30 mouse cellular contexts compared by ENCODE assay signal in genomic region chr4:84662228-84663065, GRCm38 (mm10).
"Had no signal": no experiment of that assay in that cellular context is flagged by ENCODE, and none has a peak within 500 bp of the region (broad histone marks: within the 10 kb centered on the region; RNA-seq: fewer than 3 reads in every experiment).

No protein-coding gene starts in this region.

- H3K9ac ChIP-seq: heart, embryonic 13.5 days; heart, embryonic 15.5 days; hindbrain, embryonic 12.5 days; hindbrain, embryonic 14.5 days; kidney, embryonic 15.5 days; limb, embryonic 12.5 days; liver, embryonic 13.5 days; liver, embryonic 15.5 days; liver, postnatal 0 days had no signal

- H3K4me2 ChIP-seq: heart, embryonic 11.5 days; heart, embryonic 13.5 days; heart, embryonic 15.5 days; hindbrain, embryonic 12.5 days; hindbrain, embryonic 14.5 days; kidney, embryonic 15.5 days; limb, embryonic 12.5 days; liver, embryonic 11.5 days; liver, embryonic 13.5 days; liver, embryonic 15.5 days had no signal

- H3K27me3 ChIP-seq: heart, embryonic 13.5 days; heart, embryonic 15.5 days; kidney, embryonic 15.5 days; limb, embryonic 12.5 days; liver, embryonic 13.5 days; liver, embryonic 15.5 days had no signal

- H3K4me3 ChIP-seq: gastrocnemius, adult 2 months; heart, adult 2 months; heart, embryonic 13.5 days; heart, embryonic 15.5 days; hindbrain, embryonic 10.5 days; hindbrain, embryonic 12.5 days; kidney, embryonic 15.5 days; left cerebral cortex, adult 2 months; limb, embryonic 10.5 days; limb, embryonic 12.5 days; liver, embryonic 13.5 days; liver, embryonic 15.5 days had no signal

- H3K27ac ChIP-seq: gastrocnemius, adult 2 months; heart, adult 2 months; heart, embryonic 13.5 days; heart, embryonic 15.5 days; hindbrain, embryonic 10.5 days; hindbrain, embryonic 12.5 days; hindbrain, embryonic 14.5 days; kidney, embryonic 15.5 days; kidney, postnatal 0 days; left cerebral cortex, adult 2 months; limb, embryonic 10.5 days; limb, embryonic 12.5 days; liver, embryonic 13.5 days; liver, embryonic 15.5 days had no signal

- H3K36me3 ChIP-seq: heart, embryonic 13.5 days; heart, embryonic 15.5 days; hindbrain, embryonic 10.5 days; hindbrain, embryonic 12.5 days; kidney, embryonic 15.5 days; limb, embryonic 10.5 days; limb, embryonic 12.5 days; liver, embryonic 13.5 days; liver, embryonic 15.5 days had no signal

- ATAC-seq: hindbrain, embryonic 16.5 days; intestine, embryonic 16.5 days; liver, postnatal 0 days had no signal

- H3K9me3 ChIP-seq: heart, embryonic 13.5 days; heart, embryonic 15.5 days; hindbrain, embryonic 10.5 days; hindbrain, embryonic 12.5 days; kidney, embryonic 15.5 days; limb, embryonic 10.5 days; limb, embryonic 12.5 days; liver, embryonic 13.5 days; liver, embryonic 15.5 days had no signal

- H3K4me1 ChIP-seq: heart, embryonic 13.5 days; heart, embryonic 15.5 days; hindbrain, embryonic 10.5 days; hindbrain, embryonic 12.5 days; kidney, embryonic 15.5 days; limb, embryonic 10.5 days; limb, embryonic 12.5 days; liver, embryonic 13.5 days; liver, embryonic 15.5 days had no signal

- DNase-seq: gastrocnemius, adult 2 months; gastrocnemius, postnatal 10 days; gastrocnemius, postnatal 25 days; heart, adult 11 months; heart, adult 2 months; heart, postnatal 14 days; heart, postnatal 4 days; kidney, adult 11 months; kidney, adult 2 months; kidney, adult 9 months; kidney, postnatal 14 days; kidney, postnatal 36 days; liver; liver, embryonic 13.5 days; liver, postnatal 0 days had no signal
